8 mouse cellular contexts compared by ENCODE assay signal in the genomic region with DNA sequence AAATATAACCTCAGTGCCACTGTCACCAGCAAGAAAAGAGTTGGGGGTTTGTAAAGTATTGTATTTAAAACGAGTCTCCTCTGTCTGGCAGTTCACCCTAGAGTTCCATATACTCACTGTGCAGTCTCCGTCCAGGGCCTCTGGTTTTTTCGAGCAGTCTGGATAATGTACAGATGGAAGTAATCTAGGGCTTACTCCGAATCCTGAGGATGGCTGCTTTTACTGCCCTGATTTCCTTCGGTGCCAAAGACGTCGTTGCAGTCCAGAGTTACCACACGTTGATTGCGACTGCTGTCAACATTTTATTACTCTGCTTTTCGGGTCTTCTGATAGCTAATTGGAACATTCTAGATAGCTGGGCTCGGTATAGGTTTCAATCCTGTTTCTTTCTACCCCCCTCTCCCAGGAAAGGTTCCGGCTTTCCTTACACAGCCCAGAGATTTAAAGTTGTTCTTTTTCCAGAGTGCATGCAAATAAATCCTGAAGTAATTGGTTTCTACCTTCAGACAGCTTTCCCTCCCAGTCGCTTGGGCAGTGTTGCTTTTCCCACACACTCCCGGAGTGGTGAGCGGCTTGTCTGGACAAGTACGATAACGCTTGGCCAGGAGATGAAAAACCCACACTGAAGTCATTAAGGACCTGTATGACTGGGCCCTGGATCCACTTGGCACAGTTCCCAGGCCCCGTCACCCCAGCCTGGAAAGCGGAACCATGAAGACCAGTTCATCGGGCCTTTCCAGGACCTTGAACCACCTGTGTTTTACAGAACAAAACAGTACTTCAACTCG.
DNase-seq lines count a peak whose midpoint lies in the region; ATAC-seq lines count a peak whose summit lies in the region.

No protein-coding gene starts in this region.

- 0 out of 2 replicates have a peak overlapping the region, but pooled peaks have one; percentile 43 for H3K9ac ChIP-seq in limb, embryonic 13.5 days

- H3K27me3 ChIP-seq in limb, embryonic 13.5 days, result 0 out of 2 replicates have a peak, but pooled peaks cover 3% of the 10 kb centered on the region
- H3K27me3 ChIP-seq in hindbrain, embryonic 10.5 days (ENCODE audit: insufficient read depth, poor library complexity, severe bottlenecking), result peaks cover 39% of the 10 kb centered on the region

- DNase-seq in Muller cell, postnatal 12 days (ENCODE audit: inconsistent ontology term), result peak; percentile 89
- DNase-seq in fibroblast of lung, adult 2 months (ENCODE audit: low read depth), result peak; percentile 85
- DNase-seq in heart, postnatal 10 days, result peak; percentile 79 to 80
- DNase-seq in hindbrain, embryonic 10.5 days (ENCODE audit: low spot score), result no peak
- DNase-seq in layer of hippocampus, adult 9-10 months (ENCODE audit: low spot score), result no peak
- no peak for DNase-seq in embryo, embryonic 9.5 days (ENCODE audit: extremely low spot score)

- no peaks in the 10 kb centered on the region for H3K9me3 ChIP-seq in limb, embryonic 13.5 days
- no peaks in the 10 kb centered on the region for H3K9me3 ChIP-seq in hindbrain, embryonic 10.5 days

- intact Hi-C loops in heart, postnatal 10 days (cut with DNase I), result loop anchor here (5.0 kb wide), 1 partner anchor 65 kb away; no protein-coding TSS in a partner anchor

- peak overlapping the region; percentile 80 for H3K27ac ChIP-seq in limb, embryonic 13.5 days
- no peak overlapping the region for H3K27ac ChIP-seq in hindbrain, embryonic 10.5 days

- H3K4me2 ChIP-seq in limb, embryonic 13.5 days (replicated peaks), result peak overlapping the region; percentile 56

- 4% methylated on average over 21 of the region's 21 CpGs for WGBS in limb, embryonic 13.5 days
- WGBS in hindbrain, embryonic 10.5 days, result 83% methylated on average over 21 of the region's 21 CpGs

- ATAC-seq in limb, embryonic 13.5 days (ENCODE audit: low FRiP score, low read depth), result peak; percentile 77
- no peak for ATAC-seq in monocyte, adult 5-6 weeks (replicated peaks; ENCODE audit: insufficient number of reproducible peaks, low FRiP score, low TSS enrichment, poor library complexity, severe bottlenecking)

- H3K4me3 ChIP-seq in limb, embryonic 13.5 days, result peak overlapping the region; percentile 18
- no peak overlapping the region for H3K4me3 ChIP-seq in hindbrain, embryonic 10.5 days

- H3K4me1 ChIP-seq in limb, embryonic 13.5 days, result peaks cover 79% of the 10 kb centered on the region
- peaks cover 19% of the 10 kb centered on the region for H3K4me1 ChIP-seq in hindbrain, embryonic 10.5 days (replicated peaks)

- H3K36me3 ChIP-seq in limb, embryonic 13.5 days, result no peaks in the 10 kb centered on the region
- no peaks in the 10 kb centered on the region for H3K36me3 ChIP-seq in hindbrain, embryonic 10.5 days

Comparison
In these comparisons a context has a peak if more than half of its experiments do, and no peak if none do; other contexts are left out.
1. DNase-seq: peak in Muller cell, postnatal 12 days (single experiment), fibroblast of lung, adult 2 months (single experiment) and heart, postnatal 10 days (2 of 2); none in hindbrain, embryonic 10.5 days (single experiment), layer of hippocampus, adult 9-10 months (single experiment) and embryo, embryonic 9.5 days (single experiment).